Mouse (Mus musculus): ENCODE measurements around the gene Lrrc26. TPM values are rescaled to one million over a fixed set of nuclear protein-coding genes. Genes with fewer than 3 reads are reported as not detected.

The Lrrc26 gene
- polyA plus RNA-seq, 1 experiment from 2014 or later = not detected

DNA sequence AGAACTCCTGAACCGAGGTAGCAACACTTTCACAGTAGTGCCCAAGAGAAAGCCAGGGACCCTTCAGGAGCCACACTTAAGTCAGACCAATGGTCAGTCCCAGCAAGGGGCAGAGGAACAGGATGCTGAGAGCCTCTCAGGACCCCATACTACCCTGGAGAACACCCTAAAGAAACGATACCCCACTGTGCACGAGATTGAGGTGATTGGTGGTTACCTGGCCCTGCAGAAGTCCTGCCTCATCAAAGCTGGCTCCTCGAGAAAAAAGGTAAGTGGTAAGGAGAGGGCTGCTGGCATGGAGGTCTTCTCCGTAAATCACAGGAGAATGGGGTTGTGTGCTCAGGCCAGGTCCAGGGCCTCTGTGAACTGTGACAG, 25.4 kb upstream of the Lrrc26 start:
- 85% methylated on average over 5 of the region's 5 CpGs for WGBS
- ATAC-seq (ENCODE audit: low FRiP score) = no peak
- peak overlapping the region; percentile 100 for H3K4me2 ChIP-seq (replicated peaks)
- no peak for DNase-seq (ENCODE audit: low spot score)
- peaks cover 45% of the 10 kb centered on the region for H3K4me1 ChIP-seq (replicated peaks; ENCODE audit: control insufficient read depth, insufficient read depth, low read length)
- no peak overlapping the region for H3K27ac ChIP-seq
- H3K4me3 ChIP-seq (replicated peaks; ENCODE audit: low read length) = peak overlapping the region; percentile 84
- H3K27me3 ChIP-seq (ENCODE audit: control insufficient read depth, insufficient read depth, low read length) = 0 out of 2 replicates have a peak, but pooled peaks cover 6% of the 10 kb centered on the region
- H3K9ac ChIP-seq = peak overlapping the region; percentile 83
- peaks cover 13% of the 10 kb centered on the region for H3K36me3 ChIP-seq (replicated peaks; ENCODE audit: control insufficient read depth, insufficient read depth)
- no peaks in the 10 kb centered on the region for H3K9me3 ChIP-seq (ENCODE audit: control insufficient read depth, low read length)

DNA sequence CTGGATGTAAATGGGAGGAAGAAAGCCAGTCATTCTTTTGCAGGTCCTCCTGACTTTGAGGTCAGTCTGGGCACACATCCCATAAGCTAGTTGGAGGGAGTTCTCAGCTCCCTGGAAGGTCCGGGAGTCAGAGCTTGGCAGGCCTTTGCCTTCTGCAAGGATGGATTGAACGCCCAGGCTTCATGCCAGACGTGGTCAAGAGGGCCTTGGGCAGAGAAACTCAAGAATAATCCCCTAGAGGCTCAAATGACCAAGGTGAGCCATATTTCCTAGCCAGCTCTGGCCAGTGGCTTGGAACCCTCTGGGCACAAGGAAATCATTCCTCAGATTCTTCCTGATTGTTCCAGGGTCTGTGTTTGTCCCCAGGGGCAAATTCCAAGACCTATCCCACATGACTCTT, 24.9 kb upstream of the Lrrc26 start:
- ATAC-seq (ENCODE audit: low FRiP score) (no peak), DNase-seq (ENCODE audit: low spot score) (no peak)
- peak overlapping the region; percentile 100 for H3K4me2 ChIP-seq (replicated peaks)
- H3K4me3 ChIP-seq (replicated peaks; ENCODE audit: low read length) = peak overlapping the region; percentile 84; the same call in 1 of the 2 replicates
- H3K4me1 ChIP-seq (replicated peaks; ENCODE audit: control insufficient read depth, insufficient read depth, low read length) = peaks cover 45% of the 10 kb centered on the region
- 58% methylated on average over 3 of the region's 3 CpGs for WGBS
- H3K9me3 ChIP-seq (ENCODE audit: control insufficient read depth, low read length) = no peaks in the 10 kb centered on the region
- peak overlapping the region; percentile 46 for H3K9ac ChIP-seq
- 0 out of 2 replicates have a peak, but pooled peaks cover 6% of the 10 kb centered on the region for H3K27me3 ChIP-seq (ENCODE audit: control insufficient read depth, insufficient read depth, low read length)
- peaks cover 18% of the 10 kb centered on the region for H3K36me3 ChIP-seq (replicated peaks; ENCODE audit: control insufficient read depth, insufficient read depth)
- H3K27ac ChIP-seq = no peak overlapping the region

DNA sequence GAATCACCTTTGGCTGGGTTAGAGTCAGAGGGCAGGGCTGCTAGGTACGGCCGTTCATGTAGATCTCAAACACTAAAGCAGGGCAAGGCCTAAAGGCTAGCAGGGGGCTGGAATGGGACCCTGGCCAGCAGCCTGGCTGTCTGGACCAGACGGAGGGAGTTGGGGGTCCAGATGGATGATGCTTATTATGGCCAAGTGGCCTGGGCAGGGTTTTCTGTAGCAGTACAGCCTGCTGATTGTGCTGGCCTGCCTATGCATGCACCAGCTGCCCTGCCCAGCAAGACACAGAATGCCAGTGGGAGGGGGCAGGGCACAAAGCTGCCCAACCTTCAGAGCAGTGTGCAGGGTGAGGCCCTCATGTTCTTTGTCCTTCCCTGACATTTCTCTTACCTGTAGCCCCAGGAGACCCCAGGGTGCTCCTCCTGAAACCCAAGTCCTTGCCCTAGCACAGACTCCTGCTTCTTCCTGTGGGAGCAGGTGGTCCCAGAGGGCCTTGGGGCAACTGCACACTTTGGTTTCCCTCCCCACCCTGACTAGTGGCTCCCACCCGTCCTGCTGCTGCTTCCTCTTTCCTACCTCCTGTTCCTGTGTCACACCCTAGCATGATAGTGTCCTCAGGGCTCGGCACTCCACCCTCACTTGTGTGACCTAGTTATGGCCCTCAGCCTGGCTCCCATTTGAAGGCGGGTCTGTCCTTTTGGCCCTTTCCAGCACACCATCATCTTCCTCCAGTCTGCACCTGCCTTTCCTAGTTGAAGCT, 23.6 kb upstream of the Lrrc26 start:
- Histone ChIP-seq H3K9me3 (ENCODE audit: control insufficient read depth, low read length) (no peaks in the 10 kb centered on the region), H3K36me3 (replicated peaks; ENCODE audit: control insufficient read depth, insufficient read depth) (peaks cover 31% of the 10 kb centered on the region), H3K4me2 (replicated peaks) (peak overlapping the region; percentile 100), H3K9ac (peak overlapping the region; percentile 44), H3K27ac (peak overlapping the region; percentile 65), H3K4me3 (replicated peaks; ENCODE audit: low read length) (peak overlapping the region; percentile 18), H3K4me1 (replicated peaks; ENCODE audit: control insufficient read depth, insufficient read depth, low read length) (peaks cover 48% of the 10 kb centered on the region), H3K27me3 (ENCODE audit: control insufficient read depth, insufficient read depth, low read length) (0 out of 2 replicates have a peak, but pooled peaks cover 6% of the 10 kb centered on the region)
- DNase-seq (ENCODE audit: low spot score) = no peak
- ATAC-seq (ENCODE audit: low FRiP score) = no peak
- WGBS = 64% methylated on average over 6 of the region's 6 CpGs

- Histone ChIP-seq H3K4me1 (replicated peaks; ENCODE audit: control insufficient read depth, insufficient read depth, low read length) (peaks cover 54% of the 10 kb centered on the region), H3K9me3 (ENCODE audit: control insufficient read depth, low read length) (no peaks in the 10 kb centered on the region), H3K27me3 (ENCODE audit: control insufficient read depth, insufficient read depth, low read length) (0 out of 2 replicates have a peak, but pooled peaks cover 6% of the 10 kb centered on the region), H3K4me3 (replicated peaks; ENCODE audit: low read length) (no peak overlapping the region), H3K4me2 (replicated peaks) (peak overlapping the region; percentile 100), H3K9ac (0 out of 2 replicates have a peak overlapping the region, but pooled peaks have one; percentile 44), H3K27ac (peak overlapping the region; percentile 65), H3K36me3 (replicated peaks; ENCODE audit: control insufficient read depth, insufficient read depth) (peaks cover 31% of the 10 kb centered on the region)
- WGBS = 39% methylated on average over 2 of the region's 2 CpGs
- DNase-seq (ENCODE audit: low spot score) = no peak
- ATAC-seq (ENCODE audit: low FRiP score) = no peak
These were observed 23.0 kb upstream of the Lrrc26 start for GRCm38 (mm10) chr2:25266720-25267119.

DNA sequence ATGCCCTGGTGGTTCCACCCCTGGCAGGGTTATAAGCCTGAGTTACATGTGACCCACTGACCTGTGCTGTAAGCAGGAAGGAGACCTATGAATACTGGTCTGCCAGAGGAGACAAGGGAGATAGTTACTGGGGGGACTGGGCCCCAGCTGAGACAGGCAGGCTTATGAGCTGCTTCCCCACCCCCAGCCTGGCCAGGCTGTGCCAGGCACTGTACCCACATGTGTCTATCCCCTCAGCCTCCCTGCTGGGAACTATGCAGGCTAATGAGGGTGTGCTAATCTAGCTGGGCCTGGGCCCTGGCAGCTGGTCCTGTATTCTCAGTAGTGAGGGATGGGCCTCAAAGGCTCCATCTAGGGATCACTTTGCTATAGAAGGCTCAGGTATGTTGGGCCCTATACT, 22.5 kb upstream of the Lrrc26 start:
- Histone ChIP-seq H3K27me3 (ENCODE audit: control insufficient read depth, insufficient read depth, low read length) (0 out of 2 replicates have a peak, but pooled peaks cover 6% of the 10 kb centered on the region), H3K27ac (peak overlapping the region; percentile 65; the same call in 1 of the 2 replicates), H3K36me3 (replicated peaks; ENCODE audit: control insufficient read depth, insufficient read depth) (peaks cover 31% of the 10 kb centered on the region), H3K4me1 (replicated peaks; ENCODE audit: control insufficient read depth, insufficient read depth, low read length) (peaks cover 54% of the 10 kb centered on the region), H3K9me3 (ENCODE audit: control insufficient read depth, low read length) (no peaks in the 10 kb centered on the region), H3K9ac (peak overlapping the region; percentile 8; the same call in 1 of the 2 replicates), H3K4me3 (replicated peaks; ENCODE audit: low read length) (no peak overlapping the region), H3K4me2 (replicated peaks) (peak overlapping the region; percentile 100)
- no peak for ATAC-seq (ENCODE audit: low FRiP score)
- DNase-seq (ENCODE audit: low spot score) = no peak

- Histone ChIP-seq H3K9ac (no peak overlapping the region), H3K4me1 (replicated peaks; ENCODE audit: control insufficient read depth, insufficient read depth, low read length) (peaks cover 54% of the 10 kb centered on the region), H3K4me2 (replicated peaks) (peak overlapping the region; percentile 100; the same call in 1 of the 2 replicates), H3K4me3 (replicated peaks; ENCODE audit: low read length) (no peak overlapping the region), H3K36me3 (replicated peaks; ENCODE audit: control insufficient read depth, insufficient read depth) (peaks cover 31% of the 10 kb centered on the region), H3K27ac (no peak overlapping the region), H3K9me3 (ENCODE audit: control insufficient read depth, low read length) (no peaks in the 10 kb centered on the region), H3K27me3 (ENCODE audit: control insufficient read depth, insufficient read depth, low read length) (0 out of 2 replicates have a peak, but pooled peaks cover 6% of the 10 kb centered on the region)
- 73% methylated on average over 4 of the region's 4 CpGs for WGBS
- no peak for DNase-seq (ENCODE audit: low spot score)
- ATAC-seq (ENCODE audit: low FRiP score) = no peak
These were observed 21.9 kb upstream of the Lrrc26 start for GRCm38 (mm10) chr2:25267746-25268309.

GRCm38 (mm10) chr2:25271827-25272511, 17.7 kb upstream of the Lrrc26 start, which contains the start of the genes Ssna1 and Anapc2:
TSS of gene Ssna1 (minus strand) at chr2:25272438.
TSS of gene Anapc2 (plus strand) at chr2:25272478.
- Histone ChIP-seq H3K9me3 (ENCODE audit: control insufficient read depth, low read length) (no peaks in the 10 kb centered on the region), H3K36me3 (replicated peaks; ENCODE audit: control insufficient read depth, insufficient read depth) (peaks cover 69% of the 10 kb centered on the region), H3K4me3 (replicated peaks; ENCODE audit: low read length) (peak within 1 kb of the TSS; percentile 84), H3K27ac (peak within 1 kb of the TSS; percentile 86), H3K4me1 (replicated peaks; ENCODE audit: control insufficient read depth, insufficient read depth, low read length) (peaks cover 26% of the 10 kb centered on the region), H3K9ac (peak within 1 kb of the TSS; percentile 95), H3K4me2 (replicated peaks) (peak within 1 kb of the TSS; percentile 99), H3K27me3 (ENCODE audit: control insufficient read depth, insufficient read depth, low read length) (no peaks in the 10 kb centered on the region)
- 0% methylated on average over 50 of the region's 55 CpGs for WGBS
- DNase-seq (ENCODE audit: low spot score) (peak; percentile 99), ATAC-seq (ENCODE audit: low FRiP score) (peak; percentile 95)

- Histone ChIP-seq H3K9me3 (ENCODE audit: control insufficient read depth, low read length) (no peaks in the 10 kb centered on the region), H3K4me2 (replicated peaks) (peak overlapping the region; percentile 98), H3K9ac (peak overlapping the region; percentile 95), H3K4me1 (replicated peaks; ENCODE audit: control insufficient read depth, insufficient read depth, low read length) (peaks cover 21% of the 10 kb centered on the region), H3K36me3 (replicated peaks; ENCODE audit: control insufficient read depth, insufficient read depth) (peaks cover 75% of the 10 kb centered on the region), H3K4me3 (replicated peaks; ENCODE audit: low read length) (peak overlapping the region; percentile 84), H3K27ac (peak overlapping the region; percentile 52; the same call in 1 of the 2 replicates), H3K27me3 (ENCODE audit: control insufficient read depth, insufficient read depth, low read length) (no peaks in the 10 kb centered on the region)
- DNase-seq (ENCODE audit: low spot score) = no peak
- under 1% methylated on average over 29 of the region's 29 CpGs for WGBS
- peak; percentile 73 for ATAC-seq (ENCODE audit: low FRiP score)
These were observed 17.2 kb upstream of the Lrrc26 start for GRCm38 (mm10) chr2:25272515-25272914.

DNA sequence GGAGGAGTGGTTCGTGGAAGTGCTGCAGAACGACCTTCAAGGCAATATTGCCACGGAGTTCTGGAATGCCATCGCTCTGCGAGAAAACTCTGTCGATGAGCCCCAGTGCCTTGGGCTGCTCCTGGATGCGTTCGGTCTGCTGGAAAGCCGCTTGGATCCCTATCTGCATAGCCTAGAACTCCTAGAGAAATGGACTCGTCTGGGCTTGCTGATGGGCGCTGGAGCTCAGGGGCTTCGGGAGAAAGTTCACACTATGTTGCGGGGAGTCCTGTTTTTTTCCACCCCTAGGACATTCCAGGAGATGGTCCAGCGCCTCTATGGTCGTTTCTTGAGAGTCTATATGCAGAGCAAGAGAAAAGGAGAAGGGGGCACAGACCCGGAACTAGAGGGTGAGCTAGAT, 16.7 kb upstream of the Lrrc26 start:
- H3K27ac ChIP-seq = peak overlapping the region; percentile 52; the same call in 1 of the 2 replicates
- peak overlapping the region; percentile 95 for H3K9ac ChIP-seq
- no peaks in the 10 kb centered on the region for H3K27me3 ChIP-seq (ENCODE audit: control insufficient read depth, insufficient read depth, low read length)
- H3K36me3 ChIP-seq (replicated peaks; ENCODE audit: control insufficient read depth, insufficient read depth) = peaks cover 76% of the 10 kb centered on the region
- H3K9me3 ChIP-seq (ENCODE audit: control insufficient read depth, low read length) = no peaks in the 10 kb centered on the region
- H3K4me1 ChIP-seq (replicated peaks; ENCODE audit: control insufficient read depth, insufficient read depth, low read length) = peaks cover 19% of the 10 kb centered on the region
- peak overlapping the region; percentile 98 for H3K4me2 ChIP-seq (replicated peaks)
- peak overlapping the region; percentile 84 for H3K4me3 ChIP-seq (replicated peaks; ENCODE audit: low read length)
- WGBS = 42% methylated on average over 16 of the region's 16 CpGs
- no peak for DNase-seq (ENCODE audit: low spot score)
- no peak for ATAC-seq (ENCODE audit: low FRiP score)
